Mouse (Mus musculus) cerebellum, adult 2 months (tissue): ENCODE measurements around the gene Map2k5. TPM values are rescaled to one million over a fixed set of nuclear protein-coding genes. Genes with fewer than 3 reads are reported as not detected.

Source experiments
- DNase-seq, 2 experiments: peaks; one replicate each; pipeline ENCODE4 v3.0.0; 2021
- H3K27ac ChIP-seq: fragments of 200-500 bp; 2 replicates; pipeline ENCODE4 v1.5.1; 2012; ENCODE audit warnings: low read length, control low read depth, inconsistent platforms; ENCODE audit not compliant: insufficient read depth
- H3K27me3 ChIP-seq: fragments of 200-500 bp; 2 replicates; pipeline ENCODE4 v1.6.1; 2012; ENCODE audit warnings: inconsistent platforms, mild to moderate bottlenecking, low read length, moderate library complexity; ENCODE audit not compliant: control insufficient read depth, insufficient read depth
- H3K4me1 ChIP-seq: fragments of 200-500 bp; 2 replicates; pipeline ENCODE4 v1.6.1; 2011; ENCODE audit warnings: low read length; ENCODE audit not compliant: control insufficient read depth, insufficient read depth
- H3K4me3 ChIP-seq: fragments of 200-500 bp; replicated peaks from 2 replicates; pipeline ENCODE3; 2011; ENCODE audit warnings: mild to moderate bottlenecking, low read depth, low read length, control low read depth; ENCODE audit not compliant: insufficient read depth
- CTCF ChIP-seq: fragments of 200-500 bp; IDR thresholded peaks from 2 replicates; pipeline ENCODE4 v1.5.1; 2011; ENCODE audit warnings: low read depth, mild to moderate bottlenecking, control low read depth, low read length, moderate library complexity, borderline replicate concordance; ENCODE audit not compliant: insufficient read depth
- POLR2A ChIP-seq: fragments of 200-500 bp; IDR thresholded peaks from 2 replicates; pipeline ENCODE4 v1.6.1; 2011; ENCODE audit warnings: low read length, control low read depth, borderline replicate concordance; ENCODE audit not compliant: insufficient read depth
- WGBS: fragments of 180-500 bp; shearing (Covaris S2); methylation state at CpG from one replicate; pipeline ENCODE4 v1.1.7; 2018; 5-methylcytosine and 5-hydroxymethylcytosine counted together
- polyA plus RNA-seq: library from polyadenylated mRNA; depleted of rRNA; stranded (reverse); fragments of >200 nt; gene quantifications from 2 replicates; pipeline ENCODE4 v1.2.3, GENCODE M21; 2012

Gene Map2k5
- polyA plus RNA-seq, 1 experiment = 36.2 TPM

DNA sequence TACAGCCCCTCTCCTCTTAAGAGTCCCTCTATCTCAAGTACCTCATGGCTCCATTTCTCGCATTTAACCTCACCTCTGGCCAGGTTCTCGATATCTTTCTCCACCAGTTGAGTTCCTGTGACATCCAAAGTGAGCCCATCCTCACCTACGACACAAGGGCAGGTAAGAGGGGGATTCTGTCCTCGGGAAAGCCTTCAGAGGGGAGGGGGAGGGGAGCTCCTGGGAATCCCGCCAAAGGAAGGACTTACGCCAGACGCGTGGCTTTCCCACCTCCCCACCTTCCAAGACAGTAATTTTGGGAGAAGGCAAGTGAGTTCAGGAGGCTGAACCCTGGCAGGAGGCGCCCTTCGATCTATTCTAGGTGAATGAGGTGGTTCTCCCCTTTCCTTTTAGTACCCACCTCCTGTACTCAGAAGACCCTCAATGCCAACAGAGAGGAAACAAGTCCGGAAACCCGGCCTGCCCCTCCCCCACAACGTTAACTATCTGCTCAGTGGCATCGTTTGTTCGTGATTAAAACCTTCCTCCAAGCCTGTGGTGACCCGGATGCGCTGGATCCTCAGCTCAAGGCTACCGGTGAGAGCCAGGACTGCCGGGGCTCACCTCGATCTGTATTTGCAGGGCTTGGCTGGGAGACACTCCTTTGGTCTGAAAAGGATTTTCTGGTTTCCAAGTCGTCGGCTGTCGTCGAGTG is 235.9 kb downstream of the Map2k5 start:
- no peak overlapping the region for H3K27ac ChIP-seq
- H3K4me3 ChIP-seq = peak overlapping the region; percentile 14
- no peak for DNase-seq
- peaks cover 4% of the 10 kb centered on the region for H3K4me1 ChIP-seq
- WGBS = 2% methylated on average over 24 of the region's 24 CpGs
- no peak for TF ChIP-seq POLR2A
- TF ChIP-seq CTCF = no peak
- H3K27me3 ChIP-seq = peaks cover 40% of the 10 kb centered on the region

DNA sequence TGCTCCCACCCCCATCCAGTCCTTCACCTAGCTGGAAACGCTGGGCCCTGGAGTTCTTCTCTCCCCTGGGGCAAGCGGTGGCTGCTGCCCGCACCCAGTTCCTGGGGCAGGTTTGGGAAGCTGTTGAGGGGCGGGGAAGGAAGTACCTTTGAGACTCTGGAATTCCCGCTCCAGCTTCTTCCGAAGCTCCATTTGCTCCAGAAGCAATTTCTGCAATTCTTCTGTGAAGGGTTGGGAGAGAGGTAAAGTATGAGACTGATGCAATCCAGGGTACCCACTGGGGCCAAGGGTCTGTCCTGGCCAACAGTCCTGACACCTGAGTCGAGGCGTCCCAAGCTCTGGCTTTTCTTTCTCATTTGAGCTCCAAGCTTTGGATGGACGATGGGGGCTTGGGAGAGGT is 237.5 kb downstream of the Map2k5 start:
- peaks cover 39% of the 10 kb centered on the region for H3K27me3 ChIP-seq
- WGBS = 4% methylated on average over 9 of the region's 9 CpGs
- DNase-seq = no peak
- H3K4me3 ChIP-seq = no peak overlapping the region
- peaks cover 4% of the 10 kb centered on the region for H3K4me1 ChIP-seq
- TF ChIP-seq CTCF = no peak
- TF ChIP-seq POLR2A = no peak
- no peak overlapping the region for H3K27ac ChIP-seq

DNA sequence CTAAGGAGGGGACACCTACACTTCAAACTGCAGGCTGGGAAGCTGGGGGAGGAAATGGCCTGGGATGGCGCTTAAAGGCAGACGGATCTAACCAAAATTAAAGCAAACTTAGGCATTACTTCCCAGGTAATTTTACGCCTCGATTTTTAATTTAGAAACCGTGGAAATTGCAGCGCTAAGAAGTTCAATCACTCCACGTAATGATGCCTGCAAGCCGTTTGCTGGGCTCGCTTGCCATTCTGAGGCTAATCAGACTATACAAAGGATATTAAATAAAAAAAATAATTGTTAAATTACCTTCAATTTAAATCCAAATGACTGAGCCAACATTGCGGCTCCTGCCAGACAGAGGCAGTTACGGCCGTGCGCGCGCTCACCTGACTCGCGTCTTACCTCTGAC is 238.0 kb downstream of the Map2k5 start:
- WGBS = 10% methylated on average over 17 of the region's 17 CpGs
- H3K27ac ChIP-seq = no peak overlapping the region
- H3K27me3 ChIP-seq = peaks cover 37% of the 10 kb centered on the region
- no peak for DNase-seq
- TF ChIP-seq CTCF (no peak), POLR2A (no peak)
- no peak overlapping the region for H3K4me3 ChIP-seq
- H3K4me1 ChIP-seq = peaks cover 6% of the 10 kb centered on the region

DNA sequence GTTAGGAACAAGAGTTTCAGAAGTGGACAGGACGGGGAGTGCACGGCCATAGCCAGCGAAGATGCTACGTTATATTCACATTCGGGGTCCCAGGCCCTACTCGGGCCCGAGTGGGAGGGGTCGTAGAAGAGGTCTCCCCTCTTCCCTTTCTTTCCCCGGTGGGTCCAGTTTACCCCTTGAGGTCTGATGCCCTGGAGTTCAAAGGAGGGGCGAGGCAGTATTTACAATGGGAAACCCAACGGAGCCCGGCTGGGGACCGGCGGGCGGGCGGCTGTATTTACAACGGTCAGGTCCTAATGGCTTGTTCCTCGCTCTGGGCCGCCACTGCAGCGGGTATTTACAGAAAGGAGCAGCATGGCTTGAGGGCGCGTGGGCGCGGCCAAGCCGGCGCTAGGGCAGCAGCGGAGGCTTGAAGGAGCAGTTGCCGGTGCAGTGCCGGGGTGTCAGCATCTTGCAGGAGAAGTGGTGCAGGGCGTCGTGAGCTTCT is 239.2 kb downstream of the Map2k5 start:
- WGBS = 3% methylated on average over 31 of the region's 31 CpGs
- Histone ChIP-seq H3K4me1 (peaks cover 6% of the 10 kb centered on the region), H3K27ac (no peak overlapping the region), H3K4me3 (peak overlapping the region; percentile 15), H3K27me3 (peaks cover 34% of the 10 kb centered on the region)
- TF ChIP-seq CTCF (no peak), POLR2A (no peak)
- peak; percentile 22 to 60 for DNase-seq

DNA sequence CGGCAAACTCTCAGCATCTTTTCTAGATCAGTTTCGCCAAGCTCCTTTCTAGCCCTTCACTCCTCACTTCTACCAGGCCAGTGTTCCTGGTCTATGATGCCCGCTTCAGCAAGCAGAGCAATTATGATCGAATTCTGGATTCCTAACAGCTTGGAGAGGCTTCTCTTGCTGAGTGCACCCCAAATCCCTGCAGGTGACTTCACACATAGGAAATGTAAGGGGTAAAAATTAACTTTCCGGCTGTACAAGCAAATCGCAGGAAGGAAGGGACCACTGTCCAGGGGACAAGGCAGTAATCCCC is 240.1 kb downstream of the Map2k5 start:
- Histone ChIP-seq H3K4me1 (peaks cover 6% of the 10 kb centered on the region), H3K4me3 (no peak overlapping the region), H3K27me3 (peaks cover 30% of the 10 kb centered on the region; the same call in 1 of the 2 replicates), H3K27ac (no peak overlapping the region)
- no peak for DNase-seq
- WGBS = 14% methylated on average over 6 of the region's 6 CpGs
- TF ChIP-seq CTCF = no peak
- no peak for TF ChIP-seq POLR2A

DNA sequence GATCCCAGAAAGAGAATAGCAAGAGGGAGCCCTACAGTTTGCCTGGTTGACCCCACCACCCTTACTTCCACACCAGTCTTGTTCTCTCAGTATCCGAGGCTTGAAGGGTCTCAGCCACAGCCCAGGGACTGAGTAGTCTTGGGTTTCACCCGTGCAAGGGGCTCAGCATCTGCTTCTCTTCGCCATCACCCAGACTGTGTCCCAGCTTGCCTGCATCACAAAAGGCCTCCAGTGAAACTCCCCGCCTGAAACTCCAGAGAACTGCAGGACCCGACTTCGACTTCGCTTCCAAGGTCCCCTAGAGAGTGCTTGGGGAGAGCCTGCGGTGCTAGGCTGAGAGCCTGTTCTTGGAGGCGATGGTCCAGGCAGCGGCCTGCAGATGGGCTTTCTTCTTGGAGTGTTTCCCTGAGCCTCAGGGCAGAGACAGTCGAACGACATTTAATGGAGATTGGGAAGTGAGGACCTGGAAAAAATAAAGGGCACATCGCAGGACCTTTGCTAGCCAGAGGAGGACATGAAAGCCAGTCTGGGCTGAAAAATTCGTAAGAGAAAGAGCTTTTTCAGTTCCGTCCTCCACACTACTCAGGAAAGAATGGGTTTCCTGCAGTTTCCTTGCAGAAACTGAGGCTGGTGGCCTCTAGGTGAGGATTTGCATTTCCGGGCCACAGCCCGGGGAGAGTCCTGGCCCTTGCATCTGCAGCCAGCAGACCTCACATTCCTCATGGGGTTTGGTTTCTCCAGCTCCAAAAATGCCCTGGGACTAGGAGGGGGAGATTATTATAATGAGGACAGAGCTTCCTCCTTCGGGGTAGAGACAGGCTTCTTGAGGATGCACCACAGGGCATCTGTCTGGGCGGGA is 240.7 kb downstream of the Map2k5 start:
- peak; percentile 9 to 34 for DNase-seq
- no peak for TF ChIP-seq POLR2A
- TF ChIP-seq CTCF = no peak
- Histone ChIP-seq H3K4me3 (no peak overlapping the region), H3K4me1 (peaks cover 6% of the 10 kb centered on the region), H3K27me3 (peaks cover 27% of the 10 kb centered on the region; the same call in 1 of the 2 replicates), H3K27ac (no peak overlapping the region)
- WGBS = 17% methylated on average over 19 of the region's 19 CpGs

DNA sequence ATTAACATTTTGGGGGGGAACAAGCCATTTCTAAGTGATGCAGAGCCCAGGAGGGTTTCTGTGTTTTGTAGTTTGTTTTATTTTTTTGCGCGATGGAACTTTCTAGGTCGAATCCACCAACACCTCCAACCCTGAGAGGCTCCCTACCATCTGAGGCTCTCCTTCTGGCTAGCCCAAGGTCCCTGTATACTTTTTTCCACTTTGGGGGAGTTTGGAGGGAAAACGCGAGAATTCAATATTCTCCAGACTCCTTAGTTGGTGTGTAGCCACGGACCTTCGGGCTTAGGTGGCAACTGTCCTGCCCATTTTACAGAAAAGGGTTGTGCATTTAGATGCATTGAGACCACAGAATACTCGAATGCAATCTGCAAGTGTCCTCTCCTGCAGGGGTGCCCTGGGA is 241.5 kb downstream of the Map2k5 start:
- Histone ChIP-seq H3K27me3 (peaks cover 26% of the 10 kb centered on the region; the same call in 1 of the 2 replicates), H3K27ac (no peak overlapping the region), H3K4me1 (peaks cover 6% of the 10 kb centered on the region), H3K4me3 (no peak overlapping the region)
- DNase-seq = no peak
- 7% methylated on average over 8 of the region's 8 CpGs for WGBS
- TF ChIP-seq POLR2A (no peak), CTCF (no peak)
